ENCODE assay signal across 25 mouse cellular contexts in genomic region chr19:38096231-38096630, GRCm38 (mm10). TPM values are rescaled to one million over a fixed set of nuclear protein-coding genes. Genes with fewer than 3 reads are reported as not detected.
DNase-seq lines count a peak whose midpoint lies in the region; ATAC-seq and TF ChIP-seq lines count a peak whose summit lies in the region.
"Had no signal": no experiment of that assay in that cellular context is flagged by ENCODE, and none has a peak within 500 bp of the region (broad histone marks: within the 10 kb centered on the region; RNA-seq: fewer than 3 reads in every experiment).

No protein-coding gene starts in this region.

- no peaks in the 10 kb centered on the region for H3K36me3 ChIP-seq in kidney, postnatal 0 days (ENCODE audit: insufficient read depth, low read length)
- H3K36me3 ChIP-seq in kidney, embryonic 15.5 days = no peaks in the 10 kb centered on the region
- H3K36me3 ChIP-seq in midbrain, embryonic 11.5 days (ENCODE audit: control insufficient read depth, insufficient read depth, low read length) = no peaks in the 10 kb centered on the region
- no peaks in the 10 kb centered on the region for H3K36me3 ChIP-seq in midbrain, embryonic 10.5 days
- H3K36me3 ChIP-seq in limb, embryonic 10.5 days = no peaks in the 10 kb centered on the region
- H3K36me3 ChIP-seq: heart, embryonic 15.5 days had no signal

- H3K27ac ChIP-seq in kidney, postnatal 0 days = no peak overlapping the region
- H3K27ac ChIP-seq in kidney, embryonic 15.5 days = no peak overlapping the region
- no peak overlapping the region for H3K27ac ChIP-seq in midbrain, embryonic 11.5 days (ENCODE audit: low read depth, low read length)
- H3K27ac ChIP-seq in midbrain, embryonic 10.5 days (replicated peaks) = no peak overlapping the region
- no peak overlapping the region for H3K27ac ChIP-seq in limb, embryonic 10.5 days
- H3K27ac ChIP-seq: heart, embryonic 15.5 days; layer of hippocampus, adult 2 months had no signal

- H3K4me3 ChIP-seq in kidney, postnatal 0 days (replicated peaks; ENCODE audit: low read depth, low read length) = no peak overlapping the region
- H3K4me3 ChIP-seq in kidney, embryonic 15.5 days (replicated peaks) = no peak overlapping the region
- no peak overlapping the region for H3K4me3 ChIP-seq in midbrain, embryonic 11.5 days (ENCODE audit: low read depth, low read length)
- no peak overlapping the region for H3K4me3 ChIP-seq in midbrain, embryonic 10.5 days
- H3K4me3 ChIP-seq in limb, embryonic 10.5 days = peak overlapping the region; percentile 47; the same call in 1 of the 2 replicates
- H3K4me3 ChIP-seq: layer of hippocampus, adult 2 months had no signal

- H3K4me2 ChIP-seq in kidney, postnatal 0 days (ENCODE audit: low read length) = peak overlapping the region; percentile 54; the same call in 1 of the 2 replicates
- H3K4me2 ChIP-seq in kidney, embryonic 15.5 days = no peak overlapping the region; the same call in 1 of the 2 replicates
- no peak overlapping the region for H3K4me2 ChIP-seq in midbrain, embryonic 11.5 days

- H3K9ac ChIP-seq in kidney, postnatal 0 days (ENCODE audit: low read depth, low read length) = no peak overlapping the region
- H3K9ac ChIP-seq in kidney, embryonic 15.5 days = no peak overlapping the region
- no peak overlapping the region for H3K9ac ChIP-seq in midbrain, embryonic 11.5 days (ENCODE audit: low read length)
- H3K9ac ChIP-seq: heart, embryonic 15.5 days had no signal

- H3K27me3 ChIP-seq in kidney, postnatal 0 days (ENCODE audit: insufficient read depth, low read length) = peaks cover 21% of the 10 kb centered on the region
- H3K27me3 ChIP-seq in kidney, embryonic 15.5 days = peaks cover 47% of the 10 kb centered on the region
- H3K27me3 ChIP-seq in midbrain, embryonic 11.5 days (ENCODE audit: control insufficient read depth, insufficient read depth, low read length) = peaks cover 29% of the 10 kb centered on the region
- H3K27me3 ChIP-seq in midbrain, embryonic 10.5 days (ENCODE audit: low read depth, poor library complexity, severe bottlenecking) = peaks cover 63% of the 10 kb centered on the region
- H3K27me3 ChIP-seq in limb, embryonic 10.5 days (ENCODE audit: low read depth, poor library complexity, severe bottlenecking) = peaks cover 73% of the 10 kb centered on the region

- peak; percentile 43; the same call in 1 of the 2 replicates for ATAC-seq in kidney, postnatal 0 days (replicated peaks; ENCODE audit: low FRiP score, low read depth)
- no peak for ATAC-seq in kidney, embryonic 15.5 days (replicated peaks; ENCODE audit: low FRiP score)
- ATAC-seq in midbrain, embryonic 11.5 days (ENCODE audit: low FRiP score) = no peak

- peaks cover 9% of the 10 kb centered on the region; the same call in 1 of the 2 replicates for H3K4me1 ChIP-seq in kidney, postnatal 0 days (replicated peaks; ENCODE audit: insufficient read depth, low read length)
- H3K4me1 ChIP-seq in kidney, embryonic 15.5 days = peaks cover 29% of the 10 kb centered on the region
- H3K4me1 ChIP-seq in midbrain, embryonic 11.5 days (ENCODE audit: control insufficient read depth, insufficient read depth, low read length) = peaks cover 10% of the 10 kb centered on the region
- peaks cover 25% of the 10 kb centered on the region for H3K4me1 ChIP-seq in midbrain, embryonic 10.5 days
- peaks cover 27% of the 10 kb centered on the region for H3K4me1 ChIP-seq in limb, embryonic 10.5 days

- WGBS in kidney, postnatal 0 days = 12% methylated on average over 4 of the region's 4 CpGs
- WGBS in kidney, embryonic 15.5 days = 6% methylated on average over 4 of the region's 4 CpGs
- WGBS in midbrain, embryonic 11.5 days = 13% methylated on average over 4 of the region's 4 CpGs
- WGBS in midbrain, embryonic 10.5 days = 12% methylated on average over 4 of the region's 4 CpGs
- WGBS in limb, embryonic 10.5 days = 8% methylated on average over 4 of the region's 4 CpGs

- H3K9me3 ChIP-seq in kidney, postnatal 0 days (replicated peaks; ENCODE audit: low read length) = no peaks in the 10 kb centered on the region
- no peaks in the 10 kb centered on the region for H3K9me3 ChIP-seq in kidney, embryonic 15.5 days (replicated peaks)
- no peaks in the 10 kb centered on the region for H3K9me3 ChIP-seq in midbrain, embryonic 11.5 days (ENCODE audit: control insufficient read depth, low read length)
- no peaks in the 10 kb centered on the region; the same call in 1 of the 2 replicates for H3K9me3 ChIP-seq in midbrain, embryonic 10.5 days (replicated peaks)
- no peaks in the 10 kb centered on the region for H3K9me3 ChIP-seq in limb, embryonic 10.5 days (replicated peaks)
- H3K9me3 ChIP-seq: heart, embryonic 15.5 days had no signal

- no peak for TF ChIP-seq CTCF in kidney, postnatal 0 days (IDR thresholded peaks at IDR 0.05; ENCODE audit: low read depth)

- DNase-seq in kidney, postnatal 0 days (ENCODE audit: low spot score) = peak; percentile 17
- DNase-seq in midbrain, embryonic 11.5 days (ENCODE audit: low spot score, missing footprints) = peak; percentile 83
- no peak for DNase-seq in midbrain, embryonic 10.5 days (ENCODE audit: low spot score)
- DNase-seq in ZHBTc4 (ENCODE audit: low read depth, low spot score) = peak; percentile 67
- DNase-seq in limb, embryonic 10.5 days (ENCODE audit: low spot score) = no peak
- no peak for DNase-seq in adrenal gland, adult 18-20 months (ENCODE audit: low spot score in 2 of 2)
- no peak for DNase-seq in cerebellum, postnatal 14 days
- DNase-seq: cerebellum, adult 9-10 months; gastrocnemius, postnatal 10 days; heart, postnatal 4 days; kidney, adult 8-10 months; layer of hippocampus, postnatal 36 days; right cerebral cortex, postnatal 4 days; thymus, adult 2 months had no signal

RNA-seq across cellular contexts. Expression of gene Ffar4, which starts 0.6 kb away (rescaled TPM):
- 2.0 and 2.6 TPM in 2 replicates for polyA plus RNA-seq in kidney, postnatal 0 days (2015; fragmentation: Nextera tagmentation; extraction: Ambion mirVana)
- 1.4 and 1.7 TPM in 2 replicates for polyA plus RNA-seq in kidney, embryonic 15.5 days (2015; fragmentation: Nextera tagmentation; extraction: Ambion mirVana)
- not detected in 2 replicates for polyA plus RNA-seq in midbrain, embryonic 11.5 days (2014; fragmentation: Nextera tagmentation; extraction: Ambion mirVana)
- 0.12 TPM in 1 of 2 replicates, not detected in the other for polyA plus RNA-seq in midbrain, embryonic 10.5 days (2016; fragmentation: Nextera tagmentation; extraction: Ambion mirVana)
- polyA plus RNA-seq in limb, embryonic 10.5 days (2016; fragmentation: Nextera tagmentation; extraction: Ambion mirVana) = 0.41 and 0.59 TPM in 2 replicates
- total RNA-seq in adrenal gland, adult 18-20 months (2021) = 10 to 100 TPM; 14.0 to 40.8 TPM
- total RNA-seq: layer of hippocampus, adult 2 months; layer of hippocampus, postnatal 36 days; left cerebral cortex, postnatal 14 days; MEL had no signal
- polyA plus RNA-seq: cortical plate, adult 2 months; forebrain, embryonic 11.5 days; neural tube, embryonic 11.5 days had no signal

RNA-seq across cellular contexts. Expression of gene Rbp4, which starts 28.9 kb away (rescaled TPM):
- polyA plus RNA-seq in kidney, postnatal 0 days (2015; fragmentation: Nextera tagmentation; extraction: Ambion mirVana) = 9.7 and 11.5 TPM in 2 replicates
- 13.8 and 24.7 TPM in 2 replicates for polyA plus RNA-seq in kidney, embryonic 15.5 days (2015; fragmentation: Nextera tagmentation; extraction: Ambion mirVana)
- 2.3 and 2.8 TPM in 2 replicates for polyA plus RNA-seq in midbrain, embryonic 11.5 days (2014; fragmentation: Nextera tagmentation; extraction: Ambion mirVana)
- polyA plus RNA-seq in midbrain, embryonic 10.5 days (2016; fragmentation: Nextera tagmentation; extraction: Ambion mirVana) = 2.3 TPM in 2 replicates
- polyA plus RNA-seq in limb, embryonic 10.5 days (2016; fragmentation: Nextera tagmentation; extraction: Ambion mirVana) = 4.5 and 4.7 TPM in 2 replicates
- total RNA-seq in adrenal gland, adult 18-20 months (2021) = 100 to 1,000 TPM in 1 of 2 experiments, 10 to 100 TPM in 1; 42.9 to 149 TPM
- total RNA-seq: MEL had no signal

RNA-seq across cellular contexts. Expression of gene Pde6c, which starts 36.4 kb away (rescaled TPM):
- polyA plus RNA-seq in kidney, postnatal 0 days (2015; fragmentation: Nextera tagmentation; extraction: Ambion mirVana) = 0.15 and 0.16 TPM in 2 replicates
- 0.06 TPM in 1 of 2 replicates, not detected in the other for polyA plus RNA-seq in kidney, embryonic 15.5 days (2015; fragmentation: Nextera tagmentation; extraction: Ambion mirVana)
- polyA plus RNA-seq in midbrain, embryonic 11.5 days (2014; fragmentation: Nextera tagmentation; extraction: Ambion mirVana) = 0.08 and 0.12 TPM in 2 replicates
- polyA plus RNA-seq in midbrain, embryonic 10.5 days (2016; fragmentation: Nextera tagmentation; extraction: Ambion mirVana) = 0.11 TPM in 1 of 2 replicates, not detected in the other
- 0.05 TPM in 1 of 2 replicates, not detected in the other for polyA plus RNA-seq in limb, embryonic 10.5 days (2016; fragmentation: Nextera tagmentation; extraction: Ambion mirVana)
- not detected for total RNA-seq in adrenal gland, adult 18-20 months (2021)
- total RNA-seq: adrenal gland, adult 8-10 months; gastrocnemius, postnatal 10 days; heart, adult 18-20 months; heart, postnatal 4 days; layer of hippocampus, postnatal 36 days; MEL had no signal
- polyA plus RNA-seq: forebrain, embryonic 11.5 days; heart, embryonic 15.5 days; lung, embryonic 14.5 days; neural tube, embryonic 11.5 days; thymus, adult 2 months had no signal

RNA-seq across cellular contexts. Expression of gene Cep55, which starts 41.4 kb away (rescaled TPM):
- 13.8 and 15.5 TPM in 2 replicates for polyA plus RNA-seq in kidney, postnatal 0 days (2015; fragmentation: Nextera tagmentation; extraction: Ambion mirVana)
- 29.6 and 30.0 TPM in 2 replicates for polyA plus RNA-seq in kidney, embryonic 15.5 days (2015; fragmentation: Nextera tagmentation; extraction: Ambion mirVana)
- polyA plus RNA-seq in midbrain, embryonic 11.5 days (2014; fragmentation: Nextera tagmentation; extraction: Ambion mirVana) = 60.8 and 67.1 TPM in 2 replicates
- 49.2 and 49.5 TPM in 2 replicates for polyA plus RNA-seq in midbrain, embryonic 10.5 days (2016; fragmentation: Nextera tagmentation; extraction: Ambion mirVana)
- polyA plus RNA-seq in limb, embryonic 10.5 days (2016; fragmentation: Nextera tagmentation; extraction: Ambion mirVana) = 27.3 and 33.1 TPM in 2 replicates
- under 1 TPM; 0.35 to 0.73 TPM for total RNA-seq in adrenal gland, adult 18-20 months (2021)

RNA-seq across cellular contexts. Expression of gene Myof, which starts 52.9 kb away (rescaled TPM):
- polyA plus RNA-seq in kidney, postnatal 0 days (2015; fragmentation: Nextera tagmentation; extraction: Ambion mirVana) = 28.0 and 28.1 TPM in 2 replicates
- 13.6 and 16.5 TPM in 2 replicates for polyA plus RNA-seq in kidney, embryonic 15.5 days (2015; fragmentation: Nextera tagmentation; extraction: Ambion mirVana)
- 3.3 and 3.6 TPM in 2 replicates for polyA plus RNA-seq in midbrain, embryonic 11.5 days (2014; fragmentation: Nextera tagmentation; extraction: Ambion mirVana)
- 1.5 and 2.2 TPM in 2 replicates for polyA plus RNA-seq in midbrain, embryonic 10.5 days (2016; fragmentation: Nextera tagmentation; extraction: Ambion mirVana)
- polyA plus RNA-seq in limb, embryonic 10.5 days (2016; fragmentation: Nextera tagmentation; extraction: Ambion mirVana) = 0.89 and 1.8 TPM in 2 replicates
- 10 to 100 TPM; 29.4 to 34.1 TPM for total RNA-seq in adrenal gland, adult 18-20 months (2021)

Comparison
In these comparisons a context has a peak if more than half of its experiments do, and no peak if none do; other contexts are left out.
1. DNase-seq: peak in kidney, postnatal 0 days (single experiment), midbrain, embryonic 11.5 days (single experiment) and ZHBTc4 (single experiment); none in midbrain, embryonic 10.5 days (single experiment), limb, embryonic 10.5 days (single experiment), adrenal gland, adult 18-20 months (0 of 2) and cerebellum, postnatal 14 days (0 of 2).